Mouse (Mus musculus): ENCODE data around the gene Zc3h12d.

Zc3h12d gene

DNA sequence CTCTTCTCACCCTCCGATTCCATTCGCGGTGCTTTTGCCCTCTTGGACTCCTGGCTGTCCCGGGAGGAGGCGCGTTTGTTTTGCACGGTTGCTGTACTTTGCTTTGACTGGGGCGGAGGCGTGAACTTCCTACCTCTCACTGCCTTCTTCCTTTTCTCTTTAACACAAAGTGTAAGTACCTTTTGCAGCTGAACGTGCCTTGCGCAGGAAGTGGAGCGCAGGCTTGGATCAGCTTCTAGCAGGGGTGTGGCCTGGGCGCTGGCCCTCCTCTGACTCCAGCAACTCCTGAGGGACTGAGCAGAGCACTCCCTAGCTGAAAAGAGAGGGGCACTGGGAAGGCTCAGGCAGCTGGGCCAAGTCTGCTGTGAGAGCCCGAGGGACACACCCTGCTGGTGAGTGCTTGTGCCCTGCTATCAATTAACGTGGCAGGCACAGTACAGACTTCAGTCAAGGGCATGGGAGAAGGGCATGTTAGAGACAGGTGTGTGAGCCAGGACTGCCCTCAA lies at the start of gene Zc3h12d:
Gene Zc3h12d, plus strand, starts transcription at position 300 of the 506 bp plus-strand sequence.
- DNase-seq (ENCODE audit: low read depth, low spot score), result no peak

DNA sequence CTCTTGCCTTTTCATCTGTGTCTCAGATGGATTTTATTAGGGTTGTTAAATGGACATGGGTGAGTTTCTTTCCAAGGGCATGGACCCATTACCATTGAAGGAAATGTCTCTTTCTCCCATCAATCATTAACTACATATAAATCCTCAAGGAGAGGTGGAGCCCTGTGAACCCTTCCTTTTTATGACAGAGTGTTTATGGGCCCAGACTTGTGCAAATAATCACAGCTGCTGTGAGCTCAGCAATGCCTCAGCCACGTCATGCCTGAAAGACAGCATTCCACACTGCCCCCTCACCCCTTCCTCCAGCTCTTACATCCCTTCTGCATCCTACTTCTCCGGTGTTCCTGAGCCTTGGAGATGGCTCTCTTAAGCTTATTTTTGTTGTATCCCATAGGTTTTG lies 45.0 kb upstream of the Zc3h12d start:
- no peak for DNase-seq (ENCODE audit: low read depth, low spot score)

DNA sequence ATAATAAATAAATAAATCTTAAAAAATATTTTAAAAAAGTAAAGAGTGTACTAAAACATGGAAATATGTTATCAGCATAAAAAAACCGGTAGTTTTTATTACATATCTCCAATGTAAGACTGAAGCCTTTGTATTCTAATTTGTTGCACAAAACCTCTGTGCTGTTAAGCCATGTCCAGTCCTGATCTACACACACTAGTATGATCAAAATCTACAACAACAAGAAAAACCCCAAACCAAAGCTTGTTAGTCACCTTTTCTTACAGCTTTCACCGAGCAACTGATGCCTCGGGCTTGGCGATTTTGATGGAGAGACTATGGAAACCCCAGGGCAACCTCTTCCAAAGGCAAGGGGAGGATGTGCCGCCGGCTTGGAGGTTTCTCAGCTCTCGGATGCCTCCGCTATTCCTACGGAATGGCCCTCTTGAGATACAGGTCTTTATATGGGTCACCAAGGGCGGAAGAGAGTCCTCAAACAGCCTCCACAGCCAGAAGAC lies 40.0 kb upstream of the Zc3h12d start:
- peak; percentile 10 for DNase-seq (ENCODE audit: low read depth, low spot score)

DNA sequence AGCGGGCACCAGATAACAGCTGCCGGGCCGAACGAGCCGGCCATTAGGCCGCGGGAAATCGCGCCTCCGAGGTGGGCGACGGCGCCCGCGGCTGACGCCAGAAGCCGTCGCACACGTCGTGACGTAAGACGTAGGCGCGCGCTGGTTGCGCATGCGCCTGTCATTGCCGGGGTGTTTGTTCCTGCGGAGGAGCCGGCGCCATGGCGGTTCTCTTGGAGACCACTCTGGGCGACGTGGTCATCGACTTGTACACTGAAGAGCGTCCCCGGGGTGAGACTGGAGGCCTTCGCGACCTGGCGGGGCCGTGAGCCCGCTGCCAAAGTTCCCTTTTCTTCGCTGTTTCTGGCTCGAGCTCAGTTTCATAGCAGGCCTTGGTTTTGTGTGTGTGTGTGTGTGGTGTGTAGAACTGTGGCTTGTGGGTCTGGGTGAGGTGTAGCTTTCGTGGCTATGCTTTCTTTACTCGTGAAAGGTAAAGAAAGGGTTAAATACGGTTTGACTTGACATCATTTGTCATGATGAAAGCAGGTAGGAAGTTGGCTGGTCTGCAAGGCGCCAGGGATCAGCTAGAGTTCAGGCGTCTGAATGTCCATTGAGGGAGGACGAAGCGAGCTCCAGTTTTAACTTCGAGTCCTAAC lies 39.4 kb upstream of the Zc3h12d start, which contains the start of the genes Ginm1 and Ppil4:
Gene Ginm1, minus strand, starts transcription at position 74 of the 635 bp plus-strand sequence.
Gene Ppil4, plus strand, starts transcription at position 141 of the 635 bp plus-strand sequence.
- DNase-seq (ENCODE audit: low read depth, low spot score), result peak; percentile 83

DNA sequence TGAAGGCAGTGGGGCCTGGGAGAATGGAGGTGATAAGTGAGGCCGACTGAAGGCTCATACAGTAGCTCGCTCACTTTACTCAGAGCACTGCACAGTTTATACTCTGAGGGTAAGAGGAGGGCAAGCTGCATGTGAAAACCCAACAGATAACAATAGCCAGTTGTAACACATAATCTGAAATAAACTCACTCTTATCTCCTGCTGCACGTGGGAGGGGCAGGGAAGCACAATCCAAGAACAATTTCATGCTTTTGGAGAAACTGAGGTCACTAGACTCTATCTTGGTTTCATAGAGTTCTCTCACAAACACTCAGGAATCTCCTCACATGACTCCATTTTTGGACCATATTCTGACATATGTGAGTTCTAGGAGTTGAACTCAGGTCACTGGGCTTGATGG lies 31.0 kb upstream of the Zc3h12d start:
- DNase-seq (ENCODE audit: low read depth, low spot score), result no peak

DNA sequence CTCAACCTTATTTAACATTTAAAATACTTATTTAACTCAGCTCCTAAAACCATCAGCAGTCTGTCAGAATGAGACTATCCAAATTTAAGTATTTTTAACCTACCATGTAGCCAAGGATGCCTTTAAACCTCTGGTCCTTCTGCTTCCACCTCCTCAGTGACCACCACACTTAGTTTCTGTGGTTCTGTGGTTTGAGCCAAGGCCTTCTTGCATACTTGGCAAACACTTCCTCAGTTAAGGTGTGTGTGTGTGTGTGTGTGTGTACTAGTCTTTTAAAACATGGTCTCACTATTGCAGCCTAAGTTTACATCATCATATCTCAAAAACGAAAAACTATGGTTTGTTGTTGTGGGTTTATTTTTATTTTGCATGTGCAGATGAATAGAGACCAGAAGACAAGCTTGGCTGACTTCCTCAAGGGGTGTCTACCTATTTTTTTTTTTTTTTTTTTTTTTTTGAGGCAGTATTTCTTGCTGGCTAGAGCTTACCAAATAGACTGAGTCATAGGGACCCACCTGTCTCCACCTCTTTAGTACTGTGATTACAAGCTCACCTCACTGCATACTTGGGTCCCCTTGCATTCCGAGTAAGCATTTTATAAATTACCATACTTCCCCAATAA lies 29.6 kb upstream of the Zc3h12d start:
- no peak for DNase-seq (ENCODE audit: low read depth, low spot score)

DNA sequence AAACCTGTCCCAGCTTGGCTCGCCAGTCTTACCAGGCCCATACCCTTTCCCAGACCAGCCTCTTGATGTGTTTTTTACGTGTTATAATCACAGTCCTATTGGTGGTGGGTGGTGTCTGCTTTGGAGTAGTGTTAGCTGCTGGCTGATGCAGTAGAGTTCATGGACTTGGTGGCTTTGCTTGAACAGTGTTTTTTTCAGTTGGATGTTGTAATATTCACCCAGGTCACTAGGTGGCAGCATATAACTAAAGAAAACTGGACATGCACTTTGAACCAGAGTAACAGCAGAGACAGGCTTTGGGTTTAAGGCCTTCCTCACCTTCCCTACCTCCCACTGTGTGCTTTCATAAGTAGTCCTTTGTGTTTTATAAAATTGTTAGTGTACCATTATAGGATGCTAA lies 22.3 kb upstream of the Zc3h12d start:
- peak; percentile 16 for DNase-seq (ENCODE audit: low read depth, low spot score)

DNA sequence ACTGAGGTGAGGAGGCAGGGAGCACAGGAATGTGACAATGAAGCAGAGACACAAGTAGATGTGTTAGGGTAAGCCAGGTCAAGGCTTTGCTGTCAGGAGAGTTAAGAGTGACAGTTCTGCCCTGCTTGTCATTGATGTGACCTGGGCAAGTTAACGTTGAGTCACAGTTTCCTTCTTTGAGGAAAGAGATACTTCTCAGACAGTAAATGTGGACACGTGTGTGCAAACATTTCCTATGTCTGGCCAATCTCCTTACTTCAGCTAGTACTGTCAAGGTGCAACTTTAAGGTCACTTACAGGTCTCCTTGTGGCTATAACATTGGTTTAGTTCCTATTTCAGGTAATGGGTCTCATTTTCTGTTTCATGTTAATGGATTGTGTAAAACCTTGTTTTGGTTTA lies 15.8 kb upstream of the Zc3h12d start:
- DNase-seq (ENCODE audit: low read depth, low spot score), result no peak

DNA sequence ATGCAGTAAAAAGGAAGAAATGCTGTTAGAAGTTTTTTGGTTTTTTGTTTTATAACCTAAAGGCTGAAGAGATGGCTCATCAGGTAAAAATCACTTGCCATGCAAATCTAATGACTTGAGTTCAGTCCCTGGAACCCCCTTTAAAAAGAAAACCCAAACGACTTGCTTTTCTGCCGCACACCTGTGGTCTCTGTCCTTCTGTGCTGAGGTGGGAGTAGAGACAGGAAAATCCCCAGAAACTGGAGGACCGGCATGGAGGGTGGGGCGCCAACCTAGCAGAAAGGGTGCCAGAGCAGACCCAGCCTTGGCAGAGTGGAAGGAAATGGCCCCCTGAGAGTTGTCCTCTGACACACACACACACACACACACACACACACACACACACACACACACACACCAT lies 13.6 kb upstream of the Zc3h12d start:
- no peak for DNase-seq (ENCODE audit: low read depth, low spot score)

DNA sequence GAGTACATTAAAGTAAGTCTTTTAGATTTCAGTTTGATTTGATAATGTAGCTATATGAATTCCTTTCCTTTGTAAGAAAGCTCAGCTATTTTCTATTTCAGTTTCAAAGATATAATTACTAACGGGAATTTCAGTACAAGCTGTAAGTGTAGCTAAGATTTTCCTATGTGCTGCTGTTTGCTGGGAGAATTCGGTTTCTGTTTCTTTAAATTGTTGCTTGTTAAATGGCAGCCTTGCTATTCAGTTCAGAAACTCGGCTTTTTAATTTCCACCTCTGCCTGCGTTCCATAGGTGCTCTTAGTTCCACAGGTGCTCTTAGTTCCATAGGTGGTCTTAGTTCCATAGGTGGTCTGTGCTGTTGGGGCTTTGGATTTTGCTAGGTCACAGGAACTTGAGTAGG lies 13.1 kb upstream of the Zc3h12d start:
- DNase-seq (ENCODE audit: low read depth, low spot score), result no peak

DNA sequence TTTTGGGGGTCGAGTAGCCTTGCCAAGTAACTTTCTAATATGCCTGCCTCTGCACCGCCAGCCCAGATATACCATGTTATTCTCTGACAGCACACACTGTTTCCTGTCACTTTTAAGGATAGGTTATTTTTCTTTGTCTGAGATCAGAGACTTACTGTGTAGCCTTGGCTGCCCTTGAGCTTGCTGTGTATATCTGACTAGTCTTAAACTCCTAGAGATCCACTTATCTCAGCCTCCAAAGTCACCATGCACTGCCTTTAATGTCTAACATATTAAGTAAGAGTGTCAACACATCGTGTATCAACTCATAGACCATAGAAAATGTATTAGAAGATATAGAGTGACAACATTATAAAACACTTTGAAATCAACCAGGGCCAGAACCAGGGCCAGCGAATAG lies 12.7 kb upstream of the Zc3h12d start:
- no peak for DNase-seq (ENCODE audit: low read depth, low spot score)

DNA sequence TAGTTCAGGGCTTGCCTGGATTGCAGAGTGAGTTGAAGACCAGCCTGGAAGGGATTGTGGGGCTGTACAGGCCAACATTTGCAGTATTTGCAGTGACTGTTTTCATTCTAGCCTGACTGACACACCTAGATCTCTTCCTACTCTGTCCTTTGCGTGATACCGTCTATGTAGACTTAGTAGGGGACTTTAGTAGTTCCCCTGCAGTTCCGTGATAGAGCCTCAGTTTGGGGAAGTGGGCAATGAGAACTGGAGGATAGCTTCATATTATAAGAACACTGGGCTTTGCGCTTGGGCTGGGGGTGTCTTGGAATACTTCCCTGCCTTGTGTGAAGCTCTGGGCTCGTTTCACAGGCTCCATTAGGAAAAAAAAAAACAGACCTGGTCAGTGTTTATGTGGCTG lies 12.1 kb upstream of the Zc3h12d start:
- DNase-seq (ENCODE audit: low read depth, low spot score), result no peak

DNA sequence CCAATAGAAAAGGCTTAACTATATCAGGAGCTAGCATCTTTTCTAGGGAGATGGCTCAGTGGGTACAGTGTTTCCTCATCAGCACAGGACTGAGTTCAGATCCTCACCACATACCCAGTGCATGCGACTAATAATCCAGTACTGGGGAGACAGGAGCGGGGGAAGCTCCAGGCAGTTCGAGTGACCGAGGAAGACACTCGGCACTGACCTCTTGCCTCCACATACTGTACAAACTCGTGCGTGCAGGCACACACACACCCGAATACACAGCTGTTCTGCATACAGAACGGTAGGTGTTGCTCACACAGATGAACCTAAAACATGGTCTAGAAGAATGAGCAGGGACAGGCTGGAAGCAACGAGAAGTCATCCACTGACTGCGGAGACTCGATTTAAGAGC lies 10.3 kb upstream of the Zc3h12d start:
- no peak for DNase-seq (ENCODE audit: low read depth, low spot score)

DNA sequence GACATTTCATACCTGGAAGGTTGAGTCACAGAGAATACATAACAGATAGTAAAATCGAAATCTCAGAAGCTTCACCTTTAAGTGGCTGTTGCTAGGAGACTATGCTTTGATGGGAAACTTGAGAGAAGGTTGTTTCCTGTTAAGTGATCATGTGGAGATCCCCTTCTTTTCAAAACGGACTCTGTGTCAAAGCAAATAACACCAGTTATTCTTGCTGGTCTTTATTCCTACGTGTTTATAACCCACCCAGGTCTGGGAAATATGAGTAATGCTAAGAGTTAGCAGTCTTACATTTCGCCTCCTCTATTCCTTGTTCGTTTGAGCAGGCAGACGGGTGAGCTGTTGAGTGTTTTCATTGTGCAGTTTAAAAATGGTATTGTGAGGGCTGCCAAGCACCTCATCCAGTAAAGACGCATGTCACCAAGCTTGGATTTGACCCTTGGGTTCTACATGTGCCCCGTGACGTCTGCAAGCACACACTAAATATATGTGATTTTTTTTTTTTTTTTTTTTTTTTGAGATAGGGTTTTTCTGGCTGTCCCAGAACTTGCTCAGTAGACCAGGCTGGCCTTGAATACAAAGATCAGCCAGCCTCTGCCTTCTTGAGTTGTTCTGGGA lies 7.5 kb upstream of the Zc3h12d start:
- DNase-seq (ENCODE audit: low read depth, low spot score), result no peak

DNA sequence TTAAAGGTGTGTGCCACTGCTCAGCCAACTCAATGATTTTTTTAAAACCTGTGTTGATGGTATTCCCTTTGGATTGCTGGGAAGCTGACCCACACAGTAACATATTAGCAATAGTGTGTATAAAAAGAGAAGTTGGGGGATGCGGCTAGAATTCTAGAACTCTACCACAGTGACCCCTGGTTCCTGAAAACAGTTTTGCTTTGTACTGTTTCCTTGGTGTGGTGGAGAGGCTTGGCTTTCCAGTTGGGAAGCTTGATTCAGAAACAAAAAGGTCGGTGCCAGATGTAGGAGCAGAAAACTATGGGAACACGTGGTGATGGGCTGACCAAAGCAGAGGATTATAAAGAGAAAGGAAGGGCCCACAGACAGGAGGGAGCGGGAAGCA lies 7.0 kb upstream of the Zc3h12d start:
- no peak for DNase-seq (ENCODE audit: low read depth, low spot score)

DNA sequence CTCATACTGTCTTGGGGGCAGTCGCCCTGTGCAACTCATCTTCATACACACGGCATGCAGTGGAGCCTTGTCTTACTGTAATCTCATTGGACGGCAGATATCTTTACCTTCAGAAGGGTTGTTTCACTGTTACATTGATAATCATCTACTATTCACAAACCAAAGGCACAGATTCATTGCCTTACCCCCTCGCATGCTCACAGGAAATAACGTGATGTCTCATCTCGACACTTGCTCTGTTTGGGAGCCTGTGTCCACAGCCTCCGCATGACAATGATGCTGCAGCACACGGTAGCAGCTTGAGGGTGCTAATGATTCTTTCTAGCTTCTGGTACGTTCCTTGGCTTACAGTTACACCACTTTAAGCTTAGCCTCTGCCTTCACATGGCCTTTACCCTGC lies 6.2 kb upstream of the Zc3h12d start:
- no peak for DNase-seq (ENCODE audit: low read depth, low spot score)

DNA sequence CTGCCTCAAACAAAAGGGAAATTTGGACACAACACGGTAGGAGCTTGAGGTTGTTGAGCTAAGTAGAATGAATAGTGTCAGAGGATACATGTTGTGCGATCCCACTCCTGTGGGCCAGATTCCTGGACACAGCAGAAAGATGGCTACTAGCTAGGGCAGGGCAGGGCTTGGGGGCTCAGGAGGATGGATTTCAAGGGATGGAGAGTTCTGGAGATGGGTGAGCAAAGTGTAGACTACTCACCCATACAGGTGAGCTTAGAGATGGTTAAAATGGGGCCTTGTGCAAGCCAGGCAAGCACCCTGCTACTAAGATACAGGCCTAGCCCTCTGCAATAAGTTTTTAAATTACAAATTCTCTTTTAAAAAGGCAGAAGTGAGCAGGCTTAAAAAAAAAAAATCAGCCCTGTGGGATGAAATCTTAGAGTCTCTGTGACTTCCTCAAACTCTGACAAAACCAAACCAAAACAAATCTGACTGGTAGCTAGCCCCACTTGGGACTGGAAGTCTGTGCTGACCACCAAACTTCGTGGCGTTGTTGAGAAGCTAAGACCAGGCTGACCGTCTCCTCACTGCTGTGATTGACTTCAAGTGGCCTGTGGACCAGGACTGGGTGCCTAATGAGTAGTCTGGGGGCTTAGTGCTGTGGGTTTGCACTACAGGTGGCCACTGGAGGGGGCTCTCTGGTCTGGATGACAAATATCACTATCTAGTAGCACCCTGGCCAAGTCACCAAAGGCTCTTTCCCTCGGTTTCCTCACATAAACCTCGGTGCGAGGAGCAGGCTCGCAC lies 1.3 kb downstream of the Zc3h12d start:
- no peak for DNase-seq (ENCODE audit: low read depth, low spot score)

DNA sequence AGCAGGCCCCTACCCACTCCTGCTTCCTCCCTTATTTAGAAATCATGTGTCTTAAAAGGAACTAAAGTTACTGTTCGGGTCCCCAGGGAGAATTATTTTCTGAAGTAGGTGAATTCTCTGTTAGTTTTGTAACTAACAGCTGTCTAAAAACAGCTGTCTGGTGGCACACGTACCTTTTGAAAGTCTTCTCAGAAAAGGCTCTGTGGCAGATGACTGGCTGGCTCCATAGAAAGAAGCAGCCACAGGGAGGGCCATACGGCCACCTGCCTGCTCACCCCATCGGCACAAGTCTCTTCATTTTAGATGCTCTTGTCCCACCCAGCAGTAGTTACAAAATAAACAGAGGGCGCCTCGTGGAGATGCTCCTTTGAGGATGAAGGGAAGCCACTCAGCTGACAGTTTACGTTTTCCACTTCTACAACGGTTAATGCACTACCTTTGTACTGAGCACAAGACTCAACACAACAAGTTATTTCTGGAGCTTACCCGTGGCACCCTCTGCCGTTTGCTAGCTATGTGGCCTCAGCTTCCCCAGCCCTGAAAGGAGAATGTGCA lies 2.5 kb downstream of the Zc3h12d start:
- DNase-seq (ENCODE audit: low read depth, low spot score), result no peak

DNA sequence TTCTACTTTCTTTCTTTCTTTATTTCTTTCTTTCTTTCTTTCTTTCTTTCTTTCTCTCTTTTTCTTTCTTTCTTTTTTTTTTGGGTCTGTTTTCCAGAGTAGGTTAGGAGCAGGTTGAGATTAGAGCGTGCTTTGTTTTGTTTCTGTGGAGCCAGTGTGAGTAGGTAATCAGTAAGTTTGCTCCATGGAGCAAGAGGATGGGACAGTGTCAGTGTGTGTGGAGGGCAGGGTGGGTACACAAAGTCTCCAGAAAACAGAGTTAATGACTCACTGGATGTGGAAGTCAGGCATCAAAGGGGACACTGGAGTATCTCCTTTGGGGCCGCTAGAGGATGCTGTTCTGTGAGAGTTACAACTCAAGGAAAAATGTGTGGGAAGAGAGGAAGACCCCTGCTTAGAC lies 4.6 kb downstream of the Zc3h12d start:
- no peak for DNase-seq (ENCODE audit: low read depth, low spot score)

DNA sequence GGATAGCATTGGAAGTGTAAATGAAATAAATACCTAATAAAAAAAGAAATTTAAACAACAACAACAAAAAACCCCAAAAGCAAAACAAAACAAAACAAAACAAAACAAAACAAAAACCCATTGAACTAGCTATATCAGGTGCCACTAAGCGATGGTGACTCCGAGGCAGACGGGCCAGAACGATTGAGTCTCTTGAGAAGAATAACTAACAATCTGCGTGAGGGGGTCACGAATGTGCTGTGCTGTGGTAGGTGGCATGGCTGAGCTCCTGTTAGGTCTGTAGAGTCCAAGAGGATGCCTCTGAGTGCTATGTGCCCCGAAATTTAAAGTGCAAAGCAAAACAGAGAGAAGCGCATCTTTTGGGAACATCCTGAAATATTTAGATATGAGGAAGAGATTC lies 5.2 kb downstream of the Zc3h12d start:
- DNase-seq (ENCODE audit: low read depth, low spot score), result no peak

DNA sequence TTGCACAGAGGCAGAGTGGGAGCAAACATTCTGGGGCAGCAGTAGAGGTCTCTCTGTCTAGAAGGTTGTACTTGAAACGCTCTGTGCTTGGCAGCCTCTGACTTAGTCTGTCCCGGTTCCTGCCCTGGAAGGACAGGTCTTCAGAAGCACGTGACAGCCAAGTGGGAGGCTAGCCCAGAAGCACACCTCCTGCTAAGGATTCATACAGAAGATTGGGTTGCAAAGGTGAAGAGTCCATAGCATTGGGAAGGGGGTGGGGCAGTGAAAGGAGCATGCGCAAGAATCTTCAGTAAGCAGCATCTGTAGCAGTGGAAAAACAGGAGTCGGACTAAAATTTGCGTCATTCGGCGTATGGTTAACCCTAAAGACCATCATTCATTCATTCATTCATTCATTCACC lies 5.8 kb downstream of the Zc3h12d start:
- DNase-seq (ENCODE audit: low read depth, low spot score), result no peak

Measured in brain, embryonic 18.5 days (tissue).